Mouse (Mus musculus) kidney, adult 2 months (tissue): ENCODE results near the gene Krit1.

Source experiments
- CTCF ChIP-seq: fragments of 200-500 bp; conservative IDR thresholded peaks from 2 replicates; pipeline ENCODE4 v1.5.1; 2011; ENCODE audit warnings: low read depth, mild to moderate bottlenecking, control low read depth, low read length, moderate library complexity, mixed read lengths; ENCODE audit not compliant: insufficient read depth, insufficient read length
- POLR2A ChIP-seq: fragments of 200-500 bp; IDR thresholded peaks from one replicate; pipeline ENCODE4 v1.6.1; 2011; ENCODE audit warnings: low read depth, low read length, control low read depth

- TF ChIP-seq CTCF (no peak), POLR2A (no peak)
Measured at GRCm38 (mm10) chr5:3834107-3834506, 31.1 kb downstream of the Krit1 start.
